Mouse (Mus musculus): ENCODE measurements around the gene Card11.
A peak's percentile ranks its signal among the peaks of the same experiment; 100 is the strongest.

Card11 gene

GRCm38 (mm10) chr5:140985311-140986050 lies 14.9 kb downstream of the Card11 start:
- no peak for DNase-seq

- peak; percentile 20 for DNase-seq
Measured at GRCm38 (mm10) chr5:140981370-140981805, 19.0 kb downstream of the Card11 start.

DNA sequence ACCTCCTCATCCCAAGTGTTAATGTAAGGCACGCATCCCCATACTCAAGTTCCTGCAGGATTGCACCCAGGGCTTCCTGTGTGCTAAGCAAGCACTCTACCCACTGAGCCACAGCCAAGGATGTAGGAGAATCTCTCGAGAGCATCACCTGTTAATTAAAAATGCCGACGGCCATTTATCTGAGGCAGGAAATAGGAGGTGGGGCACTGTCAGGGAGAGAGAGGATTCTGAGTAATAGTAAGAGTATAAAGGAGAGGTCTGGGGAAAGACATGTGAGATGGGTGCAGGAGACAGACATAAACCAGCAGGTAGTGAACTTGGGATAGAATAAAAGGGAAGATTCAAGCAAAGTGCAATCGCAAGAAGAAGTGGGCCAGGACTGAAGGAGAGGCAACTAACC lies 19.6 kb downstream of the Card11 start:
- DNase-seq = no peak

- DNase-seq = no peak
Measured at GRCm38 (mm10) chr5:140980051-140980450, 20.3 kb downstream of the Card11 start.

DNA sequence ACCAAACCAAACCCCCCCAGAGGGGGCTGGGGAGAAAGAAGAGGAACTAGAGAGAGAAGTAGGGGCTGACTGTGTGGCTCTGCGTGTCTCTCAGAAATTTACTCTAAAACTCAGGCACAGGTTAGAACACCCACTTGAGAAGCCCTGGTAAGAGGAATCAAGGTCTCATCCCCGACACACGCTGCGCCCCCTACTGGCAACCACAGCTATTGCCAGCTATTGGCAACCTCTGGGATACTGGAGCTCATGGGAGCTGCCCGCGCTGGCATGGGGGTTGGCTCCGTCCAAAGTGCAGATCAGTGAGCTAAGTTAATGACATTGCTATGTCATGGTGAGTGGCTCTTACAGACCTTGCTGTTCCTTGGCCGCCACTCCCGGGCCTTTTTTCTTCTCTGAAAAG lies 37.4 kb downstream of the Card11 start:
- peak; percentile 87 for DNase-seq

GRCm38 (mm10) chr5:140960732-140961131 lies 39.6 kb downstream of the Card11 start:
- no peak for DNase-seq

DNA sequence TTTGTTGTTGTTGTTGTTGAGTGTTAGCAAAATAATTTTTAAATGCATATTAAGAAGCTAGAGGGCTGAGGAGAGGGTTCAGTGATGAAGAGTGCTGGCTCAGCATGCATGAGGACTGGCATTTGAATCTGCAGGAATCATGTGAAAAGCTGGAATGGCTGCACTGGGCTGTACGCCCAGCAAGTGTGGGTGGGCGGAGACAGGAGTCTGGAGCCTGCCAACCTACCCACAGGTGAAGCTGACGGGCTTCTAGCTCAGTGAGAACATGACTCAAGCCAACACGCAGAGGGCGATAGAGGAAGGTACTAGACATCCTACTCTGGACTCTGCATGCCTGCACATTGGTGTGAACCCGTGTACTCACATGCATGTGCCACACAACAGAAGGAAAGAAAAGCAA lies 41.2 kb downstream of the Card11 start:
- DNase-seq = peak; percentile 65

DNA sequence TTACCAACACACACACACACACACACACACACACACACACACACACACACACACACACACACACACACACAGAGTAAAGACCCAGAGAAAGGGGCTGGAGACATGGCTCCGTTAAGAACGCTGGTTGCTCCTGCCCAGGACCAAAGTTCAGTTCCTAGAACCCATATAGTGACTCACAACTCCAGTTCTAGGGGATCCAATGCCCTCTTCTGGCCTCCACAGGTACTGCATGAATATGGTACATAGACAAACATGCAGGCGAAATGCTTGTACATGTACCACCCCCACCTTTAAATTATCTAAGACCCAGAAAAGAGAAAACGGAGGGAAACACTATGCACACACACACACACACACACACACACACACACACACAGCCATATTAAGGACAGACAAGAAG lies 43.3 kb downstream of the Card11 start:
- DNase-seq = no peak

GRCm38 (mm10) chr5:140955666-140956065 lies 44.7 kb downstream of the Card11 start:
- DNase-seq = no peak

GRCm38 (mm10) chr5:140951801-140952200 lies 48.6 kb downstream of the Card11 start:
- DNase-seq = no peak

GRCm38 (mm10) chr5:140948009-140948408 lies 52.4 kb downstream of the Card11 start:
- DNase-seq = peak; percentile 16

GRCm38 (mm10) chr5:140946034-140946433 lies 54.3 kb downstream of the Card11 start:
- DNase-seq = no peak

- DNase-seq = no peak
Measured at GRCm38 (mm10) chr5:140944382-140945125, 55.8 kb downstream of the Card11 start.

GRCm38 (mm10) chr5:140940923-140941491 lies 59.4 kb downstream of the Card11 start:
- peak; percentile 19 for DNase-seq

GRCm38 (mm10) chr5:140940257-140940922 lies 60.0 kb downstream of the Card11 start:
- DNase-seq = no peak

DNA sequence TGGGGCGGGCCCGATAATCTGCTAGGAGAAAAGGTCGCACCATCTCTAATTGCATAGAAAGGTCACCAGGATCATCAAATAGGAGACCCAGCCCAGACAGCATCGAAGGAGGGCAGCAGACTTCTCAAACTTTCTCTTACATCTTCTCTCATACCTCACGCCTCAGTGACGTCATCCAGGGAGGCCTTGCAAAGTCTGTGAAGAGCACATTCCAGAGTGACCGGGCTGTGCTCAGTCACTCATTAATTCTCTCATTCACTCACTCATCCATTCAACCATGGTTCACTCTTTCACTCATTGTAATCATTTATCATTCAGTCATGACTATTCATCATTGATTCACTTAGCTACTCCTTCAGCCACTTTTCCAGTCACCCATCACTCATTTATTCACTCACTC lies 63.6 kb downstream of the Card11 start:
- peak; percentile 46 for DNase-seq

DNA sequence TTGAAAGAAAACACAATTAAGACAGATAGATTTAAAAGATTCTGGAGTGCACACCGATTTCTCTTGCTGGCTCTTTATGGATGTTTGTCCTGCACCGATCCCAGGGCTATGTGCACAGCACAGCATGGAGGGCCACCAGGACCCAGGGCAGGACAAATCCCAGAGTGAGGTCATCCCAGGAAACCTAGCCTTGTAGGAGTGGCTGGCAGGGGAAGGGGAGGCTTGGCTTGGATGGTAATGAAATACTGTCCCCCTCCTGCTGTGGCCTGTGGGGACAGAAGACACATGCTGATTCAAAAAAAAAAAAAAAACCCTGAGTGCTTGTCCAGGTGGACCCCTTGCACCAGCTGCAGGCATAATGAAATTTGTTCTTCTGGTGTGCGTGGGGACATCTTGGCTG lies 64.5 kb downstream of the Card11 start:
- DNase-seq = no peak

GRCm38 (mm10) chr5:140934639-140935315 lies 65.6 kb downstream of the Card11 start:
- no peak for DNase-seq

GRCm38 (mm10) chr5:140931523-140932229 lies 68.7 kb downstream of the Card11 start:
- DNase-seq = no peak

DNA sequence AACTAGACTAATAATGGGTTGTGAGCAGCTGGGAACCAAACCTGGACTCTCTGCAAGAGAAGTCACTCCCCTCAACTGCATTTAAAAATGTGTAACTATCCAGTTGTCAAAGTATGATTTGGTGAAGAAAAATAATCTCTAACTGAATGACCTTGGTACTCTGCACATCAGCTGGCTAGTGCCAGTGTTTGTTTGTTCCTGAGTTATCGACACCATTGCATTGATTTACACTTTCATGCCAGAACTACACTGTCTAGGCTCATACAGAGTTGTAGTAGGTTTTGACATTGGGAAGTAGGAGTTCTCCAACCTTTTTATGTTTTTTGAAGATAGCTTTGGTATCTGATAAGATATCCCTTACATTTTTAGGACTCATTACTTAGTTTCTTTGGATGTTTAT lies 81.9 kb downstream of the Card11 start:
- no peak for DNase-seq

GRCm38 (mm10) chr5:140917807-140918206 lies 82.6 kb downstream of the Card11 start:
- no peak for DNase-seq

- no peak for DNase-seq
Measured at GRCm38 (mm10) chr5:140910841-140911240, 89.5 kb downstream of the Card11 start.

Data from kidney, adult 9 months (tissue).